Mouse (Mus musculus) CH12.LX (cell line): Measurements from ENCODE around the gene Clic5. TPM values are rescaled to one million over a fixed set of nuclear protein-coding genes. Genes with fewer than 3 reads are reported as not detected.

Source experiments
- DNase-seq: peaks from one replicate; pipeline ENCODE4 v3.0.0-alpha.2; 2013; ENCODE audit errors: extremely low read depth
- H3K27ac ChIP-seq: 2 replicates; pipeline ENCODE4 v1.5.1; 2012; ENCODE audit warnings: low read depth, mild to moderate bottlenecking, control low read depth, moderate library complexity; ENCODE audit not compliant: insufficient read depth
- H3K27me3 ChIP-seq: replicated peaks from 2 replicates; pipeline ENCODE3; 2012; ENCODE audit warnings: inconsistent platforms
- H3K36me3 ChIP-seq, 2 experiments: replicated peaks in 1 of 2; 2 replicates each; pipeline versions ENCODE3 to v1.6.1; 2012; ENCODE audit warnings: inconsistent platforms in 1 of 2, low read length in 1 of 2, mild to moderate bottlenecking in 1 of 2, mixed read lengths in 1 of 2, moderate library complexity in 1 of 2; ENCODE audit not compliant: control insufficient read depth in 1 of 2, insufficient read depth in 1 of 2
- H3K4me1 ChIP-seq, 2 experiments: 2 replicates each; pipeline ENCODE4 v1.6.1; 2012; ENCODE audit warnings: inconsistent platforms in 1 of 2, moderate library complexity in 1 of 2; ENCODE audit not compliant: insufficient read depth in 2 of 2, control insufficient read depth in 1 of 2
- H3K4me2 ChIP-seq: 2 replicates; pipeline ENCODE4 v1.6.1; 2012; ENCODE audit warnings: low read depth, mild to moderate bottlenecking, control low read depth; ENCODE audit not compliant: poor library complexity, insufficient read depth, severe bottlenecking
- H3K4me3 ChIP-seq, 3 experiments: fragments of 150-350 bp in 1 of 3; sonication (generic) in 1 of 3; replicated peaks in 1 of 3; 2 replicates each; pipeline versions ENCODE3 to v1.5.1; 2011 to 2012; ENCODE audit warnings: low read depth in 2 of 3, low read length in 2 of 3, mild to moderate bottlenecking in 2 of 3, moderate library complexity in 2 of 3, control low read depth in 1 of 3, improper control_type of control experiment in 1 of 3, inconsistent platforms in 1 of 3, mixed read lengths in 1 of 3; ENCODE audit not compliant: poor library complexity in 1 of 3
- H3K79me2 ChIP-seq: replicated peaks from 2 replicates; pipeline ENCODE4 v1.6.1; 2012; ENCODE audit warnings: mild to moderate bottlenecking, moderate library complexity; ENCODE audit not compliant: control insufficient read depth, poor library complexity, insufficient read depth, severe bottlenecking; ENCODE audit errors: extremely low read depth
- H3K9ac ChIP-seq: 2 replicates; pipeline ENCODE4 v1.6.1; 2012; ENCODE audit warnings: low read depth, mild to moderate bottlenecking, control low read depth, moderate library complexity; ENCODE audit not compliant: insufficient read depth
- H3K9me3 ChIP-seq: replicated peaks from 2 replicates; pipeline ENCODE3; 2012; ENCODE audit warnings: low read length, inconsistent platforms, mixed read lengths
- BHLHE40 ChIP-seq: IDR thresholded peaks from 2 replicates; pipeline ENCODE4 v1.6.1; 2011; ENCODE audit warnings: mild to moderate bottlenecking, low read depth, low read length, improper control_type of control experiment
- CHD2 ChIP-seq: IDR thresholded peaks from 2 replicates; pipeline ENCODE4 v1.6.1; 2011; ENCODE audit warnings: low read length, improper control_type of control experiment
- HCFC1 ChIP-seq: IDR thresholded peaks from 2 replicates; pipeline ENCODE4 v1.6.1; 2012; ENCODE audit warnings: low read depth, mild to moderate bottlenecking, inconsistent platforms, low read length, improper control_type of control experiment
- JUN ChIP-seq: IDR thresholded peaks from 2 replicates; pipeline ENCODE4 v1.6.1; 2011; ENCODE audit warnings: low read depth, mild to moderate bottlenecking, low read length, improper control_type of control experiment, moderate library complexity; ENCODE audit not compliant: insufficient read depth
- MAFK ChIP-seq: IDR thresholded peaks from 2 replicates; pipeline ENCODE4 v1.6.1; 2011; ENCODE audit warnings: low read length, improper control_type of control experiment; ENCODE audit not compliant: insufficient replicate concordance
- MAX ChIP-seq: IDR thresholded peaks from 2 replicates; pipeline ENCODE4 v1.6.1; 2011; ENCODE audit warnings: low read length, improper control_type of control experiment
- MEF2A ChIP-seq: IDR thresholded peaks from 2 replicates; pipeline ENCODE4 v1.6.1; 2014; ENCODE audit warnings: low read depth, mild to moderate bottlenecking, inconsistent platforms, low read length, improper control_type of control experiment, borderline replicate concordance
- MXI1 ChIP-seq: IDR thresholded peaks from 2 replicates; pipeline ENCODE4 v1.6.1; 2011; ENCODE audit warnings: mild to moderate bottlenecking, low read depth, low read length, improper control_type of control experiment
- MYC ChIP-seq: IDR thresholded peaks from 2 replicates; pipeline ENCODE4 v1.6.1; 2011; ENCODE audit warnings: low read depth, mild to moderate bottlenecking, improper control_type of control experiment, low read length
- POLR2AphosphoS2 ChIP-seq: IDR thresholded peaks from 2 replicates; pipeline ENCODE4 v1.6.1; 2011; ENCODE audit warnings: low read depth, low read length, improper control_type of control experiment
- SIN3A ChIP-seq: IDR thresholded peaks from 2 replicates; pipeline ENCODE4 v1.6.1; 2012; ENCODE audit warnings: low read length, improper control_type of control experiment, inconsistent platforms
- SMC3 ChIP-seq: IDR thresholded peaks from 2 replicates; pipeline ENCODE4 v1.6.1; 2011; ENCODE audit warnings: low read depth, low read length, improper control_type of control experiment
- TBP ChIP-seq: conservative IDR thresholded peaks from 2 replicates; pipeline ENCODE4 v1.6.1; 2011; ENCODE audit warnings: low read depth, low read length, improper control_type of control experiment
- TCF12 ChIP-seq: IDR thresholded peaks from 2 replicates; pipeline ENCODE4 v1.6.1; 2014; ENCODE audit warnings: low read depth, mild to moderate bottlenecking, inconsistent platforms, low read length, improper control_type of control experiment
- UBTF ChIP-seq: IDR thresholded peaks from 2 replicates; pipeline ENCODE4 v1.6.1; 2012; ENCODE audit warnings: low read depth, mild to moderate bottlenecking, inconsistent platforms, low read length, improper control_type of control experiment, moderate library complexity
- USF1 ChIP-seq: IDR thresholded peaks from 2 replicates; pipeline ENCODE4 v1.6.1; 2014; ENCODE audit warnings: low read depth, mild to moderate bottlenecking, inconsistent platforms, low read length, improper control_type of control experiment
- ZMIZ1 ChIP-seq: IDR thresholded peaks from 2 replicates; pipeline ENCODE4 v1.6.1; 2012; ENCODE audit warnings: low read depth, mild to moderate bottlenecking, inconsistent platforms, low read length, improper control_type of control experiment
- dilution Hi-C: fragments of 300-500 bp; cut with MboI; formaldehyde crosslinking; loops from 2 replicates; pipeline ENCODE4 v1.14.3; 2020; ENCODE audit warnings: low sequenced_read_pairs; ENCODE audit not compliant: extremely low pct_unique_long_range_greater_than_20kb, extremely low pct_ligation_motif_present
- in situ Hi-C: fragments of 300-500 bp; cut with MboI; formaldehyde crosslinking; loops from 3 replicates; pipeline ENCODE4 v1.14.3; 2019; ENCODE audit warnings: low sequenced_read_pairs, low pct_ligation_motif_present, low pct_unique_long_range_greater_than_20kb, mixed read lengths
- polyA plus RNA-seq: library from polyadenylated mRNA; unstranded; fragments of >175 nt; gene quantifications from 2 replicates; pipeline ENCODE4 v1.2.1, GENCODE M21; 2012; ENCODE audit warnings: low read depth; ENCODE audit not compliant: insufficient read length
- total RNA-seq, 2 experiments: library from RNA; depleted of rRNA; stranded (reverse); fragments of 300-350 nt in 1 of 2; fragments of >200 nt in 1 of 2; gene quantifications; 2 replicates each; pipeline ENCODE4 v1.2.3; 2012 to 2014

The Clic5 gene
- total and polyA plus RNA-seq, 3 experiments, result not detected

DNA sequence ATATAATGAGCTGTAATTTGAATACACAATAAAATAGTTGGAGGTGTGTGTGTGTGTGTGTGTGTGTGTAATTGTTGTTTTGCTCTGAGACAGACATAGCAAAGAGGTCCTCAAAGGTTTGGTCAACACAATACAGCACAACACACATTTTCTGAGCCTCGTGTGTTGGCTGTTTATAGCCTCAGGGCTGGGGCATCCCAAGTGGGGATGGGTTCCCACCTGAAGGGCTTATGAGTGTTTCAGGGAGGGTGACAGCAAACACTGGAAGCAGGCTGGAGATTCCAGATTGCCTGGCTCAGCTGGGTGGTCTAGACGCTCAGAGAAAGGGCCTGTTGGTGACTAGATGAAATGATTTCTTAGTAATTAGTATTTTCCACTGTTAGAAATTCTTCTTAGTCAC lies 33.2 kb upstream of the Clic5 start:
- no peak overlapping the region for H3K4me3 ChIP-seq
- H3K27me3 ChIP-seq, result peaks cover 44% of the 10 kb centered on the region
- dilution Hi-C loops (no loop called here), in situ Hi-C loops (loop anchor here (10.0 kb wide), 1 partner anchor 100 kb away; no protein-coding TSS in a partner anchor)
- no peaks in the 10 kb centered on the region for H3K4me1 ChIP-seq
- H3K27ac ChIP-seq, result no peak overlapping the region
- H3K9ac ChIP-seq, result no peak overlapping the region
- H3K4me2 ChIP-seq, result no peak overlapping the region
- H3K9me3 ChIP-seq, result no peaks in the 10 kb centered on the region
- DNase-seq, result no peak
- TF ChIP-seq BHLHE40, result no peak
- TF ChIP-seq SIN3A, result no peak
- no peak for TF ChIP-seq CHD2
- no peak for TF ChIP-seq ZMIZ1
- TF ChIP-seq MAX, result no peak
- no peak for TF ChIP-seq POLR2AphosphoS2
- TF ChIP-seq JUN, result no peak
- no peak for TF ChIP-seq MXI1
- no peak for TF ChIP-seq HCFC1
- no peak for TF ChIP-seq TCF12
- TF ChIP-seq MYC, result no peak
- no peak for TF ChIP-seq USF1
- no peak for TF ChIP-seq TBP
- no peak for TF ChIP-seq UBTF
- no peaks in the 10 kb centered on the region for H3K79me2 ChIP-seq
- H3K36me3 ChIP-seq, result no peaks in the 10 kb centered on the region

DNA sequence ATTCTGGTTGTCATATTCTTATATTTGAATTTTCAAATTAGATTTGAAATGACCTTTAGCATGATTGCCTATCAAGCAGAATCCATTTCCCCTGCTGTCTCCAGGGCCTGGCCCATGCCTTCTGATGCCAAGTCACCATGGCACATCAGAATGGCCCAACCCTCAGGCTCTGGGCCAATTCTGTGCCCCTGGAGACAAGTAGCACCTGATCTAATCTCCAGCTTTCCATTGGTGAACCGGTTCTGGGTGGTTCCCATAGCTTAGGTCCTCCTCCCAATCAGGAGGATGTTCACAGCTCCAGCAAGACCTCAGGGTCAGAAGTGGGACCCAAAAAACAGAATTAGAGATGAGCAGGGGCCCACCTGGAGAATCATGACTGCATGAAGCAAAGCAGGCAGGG lies 30.2 kb upstream of the Clic5 start:
- Histone ChIP-seq H3K4me3 (no peak overlapping the region), H3K9me3 (peaks cover 3% of the 10 kb centered on the region), H3K36me3 (no peaks in the 10 kb centered on the region), H3K27me3 (peaks cover 34% of the 10 kb centered on the region), H3K79me2 (no peaks in the 10 kb centered on the region), H3K4me2 (no peak overlapping the region), H3K4me1 (peaks cover 0 to 3% of the 10 kb centered on the region in 2 experiments; a peak in 1 of 4 replicates), H3K9ac (no peak overlapping the region), H3K27ac (no peak overlapping the region)
- dilution Hi-C loops (no loop called here), in situ Hi-C loops (loop anchor here (10.0 kb wide), 1 partner anchor 97 kb away; no protein-coding TSS in a partner anchor)
- TF ChIP-seq MAFK (no peak), MEF2A (no peak), MXI1 (no peak), SMC3 (no peak)
- no peak for DNase-seq
